Mouse (Mus musculus) kidney, postnatal 4 days (tissue): ENCODE results near the gene Irf8.
A peak's percentile ranks its signal among the peaks of the same experiment; 100 is the strongest.

Experiments used
- DNase-seq, 2 experiments: peaks; one replicate each; pipeline ENCODE4 v3.0.0; 2021; ENCODE audit warnings: mixed read lengths in 2 of 2

The Irf8 gene

GRCm38 (mm10) chr8:120800308-120800865 lies 64.2 kb downstream of the Irf8 start:
- peak; percentile 81 to 83 for DNase-seq

GRCm38 (mm10) chr8:120803661-120804375 lies 67.7 kb downstream of the Irf8 start:
- DNase-seq: peak in 1 of 2 experiments; percentile 48

GRCm38 (mm10) chr8:120804741-120805140 lies 68.6 kb downstream of the Irf8 start:
- DNase-seq: peak in 1 of 2 experiments; percentile 50
